Mouse (Mus musculus) layer of hippocampus, postnatal 14 days (tissue): ENCODE data around the gene Creg2. TPM values are rescaled to one million over a fixed set of nuclear protein-coding genes. Genes with fewer than 3 reads are reported as not detected.
"Not testable (repeated sequence)": the region's sequence is repeated elsewhere in the genome, so short reads cannot be mapped to it uniquely, and the experiment has no call there.

ENCODE experiments used
- DNase-seq, 2 experiments: peaks; one replicate each; pipeline ENCODE4 v3.0.0; 2021 to 2022; ENCODE audit warnings: low spot score in 2 of 2, mixed read lengths in 1 of 2
- total RNA-seq, 2 experiments: library from RNA; stranded (reverse); gene quantifications; 2 replicates each; pipeline ENCODE4 v1.2.3; 2021

Creg2 gene
- total RNA-seq, 2 experiments from 2014 or later, result 66.6 to 68.0 TPM

- DNase-seq, result no peak
Observed at GRCm38 (mm10) chr1:39602477-39602876, 48.8 kb downstream of the Creg2 start.

GRCm38 (mm10) chr1:39598726-39599125, 52.5 kb downstream of the Creg2 start:
- DNase-seq, result peak; percentile 9 to 33

GRCm38 (mm10) chr1:39597135-39597534, 54.1 kb downstream of the Creg2 start:
- not testable (repeated sequence) for DNase-seq

GRCm38 (mm10) chr1:39593836-39594235, 57.4 kb downstream of the Creg2 start:
- no peak for DNase-seq

GRCm38 (mm10) chr1:39592090-39592489, 59.2 kb downstream of the Creg2 start:
- DNase-seq, result no peak

GRCm38 (mm10) chr1:39591557-39591956, 59.7 kb downstream of the Creg2 start:
- DNase-seq, result not testable (repeated sequence)

- DNase-seq, result no peak
Observed at GRCm38 (mm10) chr1:39590193-39590592, 61.1 kb downstream of the Creg2 start.

- DNase-seq, result no peak
Observed at GRCm38 (mm10) chr1:39585416-39585815, 65.9 kb downstream of the Creg2 start.

- DNase-seq, result no peak
Observed at GRCm38 (mm10) chr1:39583173-39583572, 68.1 kb downstream of the Creg2 start.

GRCm38 (mm10) chr1:39581215-39581614, 70.1 kb downstream of the Creg2 start:
- no peak for DNase-seq

- no peak for DNase-seq
Observed at GRCm38 (mm10) chr1:39579139-39579538, 72.1 kb downstream of the Creg2 start.

GRCm38 (mm10) chr1:39578446-39578845, 72.8 kb downstream of the Creg2 start:
- no peak for DNase-seq

GRCm38 (mm10) chr1:39577253-39577705, 74.0 kb downstream of the Creg2 start, which contains the start of gene Rnf149:
Gene Rnf149 (minus strand): TSS chr1:39577405.
- peak; percentile 92 to 95 for DNase-seq

GRCm38 (mm10) chr1:39576431-39577243, 74.6 kb downstream of the Creg2 start:
- DNase-seq, result peak; percentile 33 to 77

- DNase-seq, result no peak
Observed at GRCm38 (mm10) chr1:39575778-39576375, 75.4 kb downstream of the Creg2 start.

- no peak for DNase-seq
Observed at GRCm38 (mm10) chr1:39573890-39574289, 77.4 kb downstream of the Creg2 start.

GRCm38 (mm10) chr1:39571653-39572052, 79.6 kb downstream of the Creg2 start:
- no peak for DNase-seq

Other genes with a start within 250 kb of the Creg2 start
- 10 to 100 TPM; 13.2 TPM for gene Tbc1d8, start 172.7 kb downstream of the Creg2 start, total RNA-seq
- 10 to 100 TPM; 22.1 to 24.9 TPM for gene Cnot11, start 116.5 kb downstream of the Creg2 start, total RNA-seq
- gene Rnf149, start 74.1 kb downstream of the Creg2 start, total RNA-seq, result 10 to 100 TPM; 28.1 to 31.0 TPM
- gene Rfx8, start 69.5 kb upstream of the Creg2 start, total RNA-seq, result under 1 TPM; 0.25 to 0.38 TPM
- not detected for gene Gm3646, start 153.9 kb upstream of the Creg2 start, total RNA-seq
- gene Map4k4, start 249.4 kb upstream of the Creg2 start, total RNA-seq, result 100 to 1,000 TPM; 230 to 243 TPM